Mouse (Mus musculus) embryonic facial prominence, embryonic 10.5 days (tissue): ENCODE measurements around the gene Gnb1l. TPM values are rescaled to one million over a fixed set of nuclear protein-coding genes. Genes with fewer than 3 reads are reported as not detected.

Source experiments
- DNase-seq: peaks from one replicate; pipeline ENCODE4 v3.0.0-alpha.2; 2017; ENCODE audit warnings: low spot score
- H3K27ac ChIP-seq: fragments of 300-500 bp; sonication (generic); replicated peaks from 2 replicates; pipeline ENCODE4 v1.5.1; 2016; ENCODE audit warnings: mild to moderate bottlenecking
- H3K27me3 ChIP-seq: fragments of 300-500 bp; sonication (generic); replicated peaks from 2 replicates; pipeline ENCODE4 v1.6.1; 2016; ENCODE audit warnings: low read depth, mild to moderate bottlenecking; ENCODE audit not compliant: poor library complexity, severe bottlenecking
- H3K36me3 ChIP-seq: fragments of 300-500 bp; sonication (generic); replicated peaks from 2 replicates; pipeline ENCODE4 v1.6.1; 2016; ENCODE audit warnings: mild to moderate bottlenecking, moderate library complexity
- H3K4me1 ChIP-seq: fragments of 300-500 bp; sonication (generic); 2 replicates; pipeline ENCODE4 v1.6.1; 2016
- H3K4me3 ChIP-seq: fragments of 300-500 bp; sonication (generic); 2 replicates; pipeline ENCODE4 v1.5.1; 2016; ENCODE audit warnings: mild to moderate bottlenecking, moderate library complexity
- H3K9me3 ChIP-seq: fragments of 300-500 bp; sonication (generic); 2 replicates; pipeline ENCODE4 v1.6.1; 2016; ENCODE audit warnings: mild to moderate bottlenecking
- WGBS: fragments of 180-500 bp; shearing (Covaris S2); methylation state at CpG from one replicate; pipeline ENCODE4 v1.1.7; 2016; 5-methylcytosine and 5-hydroxymethylcytosine counted together
- polyA plus RNA-seq: library from polyadenylated mRNA; unstranded; fragments of >200 nt; fragmentation: Nextera tagmentation; extraction: Ambion mirVana; gene quantifications from 2 replicates; pipeline ENCODE4 v1.2.1, GENCODE M21; 2016

The Gnb1l gene
- polyA plus RNA-seq, 1 experiment from 2014 or later: 17.9 TPM

GRCm38 (mm10) chr16:18596255-18596654, 97.7 kb downstream of the Gnb1l start:
- no peak overlapping the region for H3K4me3 ChIP-seq
- WGBS: 31% methylated on average over 5 of the region's 5 CpGs

GRCm38 (mm10) chr16:18598006-18598405, 99.5 kb downstream of the Gnb1l start:
- Histone ChIP-seq H3K27ac (no peak overlapping the region), H3K9me3 (no peaks in the 10 kb centered on the region), H3K4me3 (no peak overlapping the region), H3K36me3 (no peaks in the 10 kb centered on the region), H3K27me3 (peaks cover 47% of the 10 kb centered on the region), H3K4me1 (peaks cover 35% of the 10 kb centered on the region)
- no peak for DNase-seq
- WGBS: 79% methylated on average over 3 of the region's 3 CpGs

More at GRCm38 (mm10) chr16:18596255-18596654, 97.7 kb downstream of the Gnb1l start:
- peaks cover 27% of the 10 kb centered on the region for H3K4me1 ChIP-seq
- DNase-seq: no peak
- H3K9me3 ChIP-seq: no peaks in the 10 kb centered on the region
- H3K27ac ChIP-seq: no peak overlapping the region
- H3K36me3 ChIP-seq: no peaks in the 10 kb centered on the region
- peaks cover 63% of the 10 kb centered on the region for H3K27me3 ChIP-seq

- no peaks in the 10 kb centered on the region for H3K36me3 ChIP-seq
- peaks cover 56% of the 10 kb centered on the region for H3K4me1 ChIP-seq
- DNase-seq: peak; percentile 42
- H3K4me3 ChIP-seq: no peak overlapping the region
- H3K9me3 ChIP-seq: no peaks in the 10 kb centered on the region
- H3K27me3 ChIP-seq: peaks cover 35% of the 10 kb centered on the region; the same call in 1 of the 2 replicates
- peak overlapping the region; percentile 74 for H3K27ac ChIP-seq
- 51% methylated on average over 7 of the region's 7 CpGs for WGBS
Observed at GRCm38 (mm10) chr16:18601447-18601846, 102.9 kb downstream of the Gnb1l start.

- no peak overlapping the region for H3K4me3 ChIP-seq
- H3K4me1 ChIP-seq: peaks cover 70% of the 10 kb centered on the region
- H3K27me3 ChIP-seq: peaks cover 55% of the 10 kb centered on the region
- 52% methylated on average over 8 of the region's 8 CpGs for WGBS
- no peaks in the 10 kb centered on the region for H3K9me3 ChIP-seq
- peak; percentile 32 for DNase-seq
- no peaks in the 10 kb centered on the region for H3K36me3 ChIP-seq
- peak overlapping the region; percentile 70 for H3K27ac ChIP-seq
Observed at GRCm38 (mm10) chr16:18604267-18604701, 105.8 kb downstream of the Gnb1l start.

- peaks cover 78% of the 10 kb centered on the region for H3K4me1 ChIP-seq
- H3K27ac ChIP-seq: peak overlapping the region; percentile 57
- WGBS: 78% methylated on average over 5 of the region's 5 CpGs
- no peaks in the 10 kb centered on the region for H3K36me3 ChIP-seq
- DNase-seq: peak; percentile 23
- H3K4me3 ChIP-seq: no peak overlapping the region
- H3K9me3 ChIP-seq: no peaks in the 10 kb centered on the region
- peaks cover 64% of the 10 kb centered on the region for H3K27me3 ChIP-seq
Observed at GRCm38 (mm10) chr16:18605705-18606104, 107.2 kb downstream of the Gnb1l start.

GRCm38 (mm10) chr16:18608226-18608625, 109.7 kb downstream of the Gnb1l start:
- peak overlapping the region; percentile 38 for H3K4me3 ChIP-seq
- no peaks in the 10 kb centered on the region for H3K36me3 ChIP-seq
- 5% methylated on average over 11 of the region's 11 CpGs for WGBS
- peaks cover 78% of the 10 kb centered on the region for H3K4me1 ChIP-seq
- H3K27me3 ChIP-seq: peaks cover 90% of the 10 kb centered on the region
- peak; percentile 62 for DNase-seq
- no peaks in the 10 kb centered on the region for H3K9me3 ChIP-seq
- no peak overlapping the region for H3K27ac ChIP-seq

- Histone ChIP-seq H3K27ac (no peak overlapping the region), H3K9me3 (no peaks in the 10 kb centered on the region), H3K27me3 (peaks cover 96% of the 10 kb centered on the region)
Observed at GRCm38 (mm10) chr16:18609099-18609498, 110.6 kb downstream of the Gnb1l start.

GRCm38 (mm10) chr16:18611752-18612151, 113.2 kb downstream of the Gnb1l start:
- 44% methylated on average over 13 of the region's 13 CpGs for WGBS
- Histone ChIP-seq H3K9me3 (no peaks in the 10 kb centered on the region), H3K4me3 (no peak overlapping the region), H3K36me3 (no peaks in the 10 kb centered on the region), H3K4me1 (peaks cover 51% of the 10 kb centered on the region), H3K27me3 (peaks cover 97% of the 10 kb centered on the region), H3K27ac (peak overlapping the region; percentile 48)
- peak; percentile 62 for DNase-seq

More at GRCm38 (mm10) chr16:18609099-18609498, 110.6 kb downstream of the Gnb1l start:
- H3K4me3 ChIP-seq: no peak overlapping the region
- no peaks in the 10 kb centered on the region for H3K36me3 ChIP-seq
- H3K4me1 ChIP-seq: peaks cover 72% of the 10 kb centered on the region
- DNase-seq: no peak
- 58% methylated on average over 2 of the region's 2 CpGs for WGBS

GRCm38 (mm10) chr16:18613301-18613700, 114.8 kb downstream of the Gnb1l start:
- WGBS: 90% methylated on average over 3 of the region's 3 CpGs
- H3K4me3 ChIP-seq: no peak overlapping the region
- H3K36me3 ChIP-seq: no peaks in the 10 kb centered on the region
- H3K9me3 ChIP-seq: no peaks in the 10 kb centered on the region
- peaks cover 49% of the 10 kb centered on the region for H3K4me1 ChIP-seq
- peaks cover 97% of the 10 kb centered on the region for H3K27me3 ChIP-seq
- DNase-seq: no peak
- 0 out of 2 replicates have a peak overlapping the region, but pooled peaks have one; percentile 48 for H3K27ac ChIP-seq

Other genes starting within 250 kb of the Gnb1l start
- 1,276 and 1,293 TPM in 2 replicates for gene Ranbp1, start 250.0 kb upstream of the Gnb1l start, polyA plus RNA-seq
- 6.6 TPM in 1 of 2 replicates, not detected in the other for gene Gm49776, start 240.4 kb upstream of the Gnb1l start, polyA plus RNA-seq
- gene Dgcr8, start 209.5 kb upstream of the Gnb1l start, polyA plus RNA-seq: 47.3 and 50.9 TPM in 2 replicates
- 29.1 and 31.5 TPM in 2 replicates for gene Tango2, start 150.6 kb upstream of the Gnb1l start, polyA plus RNA-seq
- 65.8 and 71.2 TPM in 2 replicates for gene Arvcf, start 150.5 kb upstream of the Gnb1l start, polyA plus RNA-seq
- gene Txnrd2, start 72.3 kb upstream of the Gnb1l start, polyA plus RNA-seq: 27.9 and 32.3 TPM in 2 replicates
- gene Comt, start 71.9 kb upstream of the Gnb1l start, polyA plus RNA-seq: 56.2 and 58.4 TPM in 2 replicates
- gene Rtl10, start 188 bp downstream of the Gnb1l start, polyA plus RNA-seq: 3.8 and 4.1 TPM in 2 replicates
- gene Tbx1, start 92.0 kb downstream of the Gnb1l start, polyA plus RNA-seq: 8.1 and 9.5 TPM in 2 replicates
- gene Gp1bb, start 123.7 kb downstream of the Gnb1l start, polyA plus RNA-seq: 2.6 and 3.5 TPM in 2 replicates
- gene Gm49601, start 127.7 kb downstream of the Gnb1l start, polyA plus RNA-seq: 3.2 and 3.6 TPM in 2 replicates
- gene Sept5, start 131.2 kb downstream of the Gnb1l start, polyA plus RNA-seq: 30.2 and 32.2 TPM in 2 replicates